Mouse (Mus musculus) megakaryocyte, adult 5-6 weeks (primary cell): ENCODE results near the gene Cep162. TPM values are rescaled to one million over a fixed set of nuclear protein-coding genes. Genes with fewer than 3 reads are reported as not detected.
A peak's percentile ranks its signal among the peaks of the same experiment; 100 is the strongest.

ENCODE experiments used
- ATAC-seq: 2 replicates; pipeline ENCODE4 v1.8.0; 2016; ENCODE audit warnings: mild to moderate bottlenecking, inconsistent platforms; ENCODE audit not compliant: poor library complexity, severe bottlenecking
- total RNA-seq, 2 experiments: library from RNA; stranded (forward) in 1 of 2; stranded (reverse) in 1 of 2; fragments of 153-499, 151-499 nt in 1 of 2; fragments of 221-1000, 200-1000 nt in 1 of 2; gene quantifications; 2 replicates each; pipeline versions ENCODE4 v1.2.3 to v1.2.4; 2015 to 2017

Cep162 gene
- total RNA-seq (2015) (7.0 and 8.8 TPM in 2 replicates), total RNA-seq (2017) (9.3 and 11.5 TPM in 2 replicates)

GRCm38 (mm10) chr9:87254903-87255695, at the start of gene Cep162:
Cep162 (minus strand) TSS chr9:87255536.
- ATAC-seq = peak; percentile 96

DNA sequence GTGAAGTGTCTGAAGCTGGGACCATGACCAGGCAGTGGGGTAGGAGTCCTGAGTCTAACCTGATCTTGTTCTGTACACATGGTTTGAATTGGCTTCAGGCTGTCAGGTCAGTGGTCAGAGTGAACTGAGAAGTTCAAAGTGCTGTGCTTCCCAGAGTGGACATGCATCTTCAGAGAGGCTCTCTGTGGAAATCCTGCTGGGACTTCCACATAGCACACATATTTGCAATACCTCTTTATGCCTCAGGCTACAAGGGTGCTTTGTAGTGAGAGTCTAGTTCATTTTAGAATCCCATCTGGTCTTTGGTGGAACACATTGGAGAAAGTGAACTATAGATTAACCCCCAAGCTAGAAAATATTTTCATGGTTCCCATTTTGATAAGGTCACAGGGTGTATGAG, 47.9 kb upstream of the Cep162 start:
- no peak for ATAC-seq

DNA sequence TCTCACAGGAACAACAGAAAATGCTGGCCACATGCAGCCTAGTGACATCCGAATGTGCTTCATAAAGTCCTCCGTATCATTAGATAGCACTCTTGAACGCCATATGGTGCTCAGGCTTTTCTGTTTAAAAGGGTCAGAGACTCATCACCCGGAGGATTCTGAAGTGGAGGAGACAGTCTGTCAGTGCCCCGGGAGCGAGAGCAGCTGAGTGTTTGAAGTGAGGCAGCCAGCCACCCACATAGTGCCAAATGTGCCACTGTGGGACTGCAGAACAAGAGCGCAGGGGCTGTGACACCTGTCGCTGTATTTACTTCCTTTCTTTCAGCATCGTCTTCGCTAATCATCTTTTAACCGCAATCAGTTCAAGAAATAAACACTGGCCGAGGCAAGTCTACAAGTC, 43.6 kb upstream of the Cep162 start:
- ATAC-seq = no peak

GRCm38 (mm10) chr9:87297522-87297921, 42.2 kb upstream of the Cep162 start:
- no peak for ATAC-seq

DNA sequence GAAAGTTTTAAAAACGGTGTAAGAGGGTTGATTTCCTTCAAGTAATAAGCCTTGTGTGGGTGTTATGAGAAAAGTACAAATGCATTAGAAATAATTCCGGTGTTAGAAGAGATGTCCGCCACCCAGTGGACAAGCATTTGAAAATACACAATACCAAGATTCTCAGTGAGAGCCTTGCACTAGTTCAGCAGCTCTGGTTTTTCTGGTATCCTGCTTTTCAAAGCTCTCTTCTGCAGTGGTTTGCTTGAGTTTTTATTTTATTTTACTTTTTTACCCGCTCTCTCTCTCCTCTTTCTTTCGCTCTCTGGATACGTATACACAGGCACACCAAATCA, 327 bp upstream of the Cep162 start:
- peak; percentile 81 for ATAC-seq

DNA sequence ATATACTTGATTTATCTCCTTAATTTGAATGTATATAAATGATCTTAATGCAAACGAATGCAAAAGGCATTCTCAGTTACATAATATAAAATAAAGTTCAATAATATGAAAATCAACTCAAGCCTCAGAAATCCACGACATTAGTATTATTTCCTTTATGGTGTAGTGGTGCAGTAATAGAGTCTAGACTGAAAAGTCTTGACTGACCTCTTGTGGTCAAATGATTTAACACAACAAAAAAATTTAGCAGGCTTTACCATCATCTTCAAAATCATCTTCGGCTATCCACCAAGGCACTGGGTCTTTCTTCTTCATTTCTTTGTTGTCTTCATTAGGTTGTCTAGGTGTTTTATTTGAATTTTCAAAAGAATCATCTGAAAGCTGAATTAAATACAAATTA, 7.2 kb downstream of the Cep162 start:
- peak; percentile 74 for ATAC-seq

DNA sequence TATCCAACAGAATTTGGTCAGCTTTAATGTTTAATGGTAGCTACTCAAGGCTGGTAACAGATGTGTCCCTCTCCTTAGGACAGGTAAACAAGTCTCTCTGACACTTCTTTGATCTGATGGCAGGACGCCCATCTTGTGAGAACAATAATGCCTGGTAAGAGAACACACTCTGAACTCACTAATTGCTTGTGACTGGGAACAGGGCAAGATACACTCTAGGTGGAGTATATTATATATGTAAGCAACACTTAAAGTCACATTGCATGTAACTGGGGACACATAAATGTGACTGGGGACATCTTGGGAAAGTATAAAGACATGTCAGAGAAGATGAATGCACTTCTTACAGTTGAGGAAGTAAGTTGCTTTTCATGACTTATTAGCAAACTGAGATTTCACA, 7.7 kb downstream of the Cep162 start:
- ATAC-seq = no peak

GRCm38 (mm10) chr9:87213204-87213603, 42.1 kb downstream of the Cep162 start:
- ATAC-seq = no peak

- no peak for ATAC-seq
These were observed 44.5 kb downstream of the Cep162 start for GRCm38 (mm10) chr9:87210830-87211339.

GRCm38 (mm10) chr9:87202431-87202830, 52.9 kb downstream of the Cep162 start:
- ATAC-seq = no peak

DNA sequence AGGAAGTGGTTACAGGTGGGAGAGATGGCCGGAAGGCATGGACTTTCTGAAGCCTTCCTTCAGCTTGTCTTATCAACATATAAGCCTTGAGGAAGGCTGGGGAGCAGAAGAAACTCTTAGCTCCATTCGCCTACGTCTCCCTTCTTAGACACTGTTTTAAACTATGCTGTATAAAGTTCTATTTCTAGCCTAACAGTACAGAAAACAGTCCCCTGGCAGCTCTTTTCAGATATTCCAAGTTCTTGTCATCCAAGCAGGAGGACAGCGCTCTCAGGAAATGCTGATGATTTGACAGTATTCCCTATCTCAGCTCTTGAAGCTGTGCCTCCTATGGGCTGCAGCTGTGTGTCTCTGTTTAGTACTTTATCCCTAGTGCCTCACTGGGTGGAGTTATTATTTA, 54.4 kb downstream of the Cep162 start:
- ATAC-seq = no peak

DNA sequence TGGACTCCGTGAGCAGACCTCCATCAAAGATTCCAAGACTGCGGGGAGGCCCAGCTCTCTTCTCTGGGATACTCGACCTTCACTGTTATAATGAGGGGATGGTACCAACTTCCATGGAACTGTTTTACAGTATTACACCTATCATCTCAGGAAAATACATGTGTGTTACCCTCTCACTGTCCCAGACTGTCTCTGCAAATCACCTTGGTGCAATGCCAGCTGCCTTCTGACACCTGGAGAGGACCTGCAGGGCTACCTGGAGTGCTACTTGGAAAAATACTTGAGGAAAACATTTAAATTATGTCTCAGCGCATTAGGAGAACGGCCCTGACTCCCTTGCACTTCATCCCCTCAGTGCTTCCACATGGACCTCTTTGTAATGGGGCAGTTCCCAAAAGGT, 54.9 kb downstream of the Cep162 start:
- ATAC-seq = no peak

DNA sequence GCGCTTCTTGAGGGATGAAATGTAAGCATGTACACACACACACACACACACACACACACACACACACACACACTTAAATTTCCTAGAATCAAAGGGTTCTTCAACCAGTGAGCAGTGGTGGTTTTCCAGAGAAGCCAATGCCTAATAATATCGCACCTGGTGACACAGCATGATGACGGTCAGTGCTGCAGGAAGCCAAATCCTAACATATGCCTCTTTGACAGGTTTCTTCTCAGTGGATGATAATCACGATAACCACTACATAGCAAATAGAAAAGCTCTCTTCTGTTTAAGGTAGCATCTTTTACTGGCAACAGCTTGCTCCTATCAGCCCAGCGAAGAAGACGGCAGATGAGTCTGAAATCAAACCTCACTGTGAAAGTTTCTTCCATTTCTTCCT, 57.3 kb downstream of the Cep162 start:
- no peak for ATAC-seq

DNA sequence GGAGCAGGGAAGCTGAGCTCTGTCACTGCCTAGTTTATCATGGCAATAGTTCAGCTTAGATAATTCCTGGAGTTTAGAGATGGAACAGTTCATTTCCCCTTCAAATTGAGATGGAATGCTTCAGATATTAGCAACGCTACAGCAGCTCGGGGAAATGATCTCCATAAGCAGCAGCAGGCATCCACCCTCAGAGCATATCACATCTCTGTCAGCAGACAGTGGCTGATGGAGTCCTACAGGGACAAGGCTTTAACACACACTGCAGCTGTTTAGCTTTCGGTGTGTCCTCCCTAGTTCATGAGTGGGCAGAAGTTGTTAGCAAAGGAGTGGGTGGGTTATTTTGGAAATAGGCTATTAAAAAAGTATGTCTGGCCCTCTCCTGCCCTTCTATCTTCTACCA, 58.1 kb downstream of the Cep162 start:
- no peak for ATAC-seq

DNA sequence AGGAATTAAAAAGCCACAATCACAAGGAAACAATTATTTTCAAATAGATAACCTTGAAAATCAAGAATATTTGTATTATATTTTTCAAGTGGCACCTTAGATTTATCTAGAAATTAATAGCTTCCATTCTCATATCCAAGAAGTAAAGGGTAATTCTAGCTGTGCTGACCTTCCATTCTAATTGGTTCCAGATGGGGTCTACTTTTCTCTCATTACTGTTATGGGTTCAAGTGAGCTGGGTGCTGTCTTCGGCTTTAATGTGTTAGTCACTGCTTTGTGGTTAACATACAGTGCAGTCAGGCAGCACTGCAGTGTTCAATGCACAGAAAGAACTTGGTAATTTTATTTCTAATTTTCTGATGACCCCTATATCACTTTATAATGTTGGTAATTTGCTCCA, 61.6 kb downstream of the Cep162 start:
- no peak for ATAC-seq

GRCm38 (mm10) chr9:87187336-87187735, 68.0 kb downstream of the Cep162 start:
- no peak for ATAC-seq

- ATAC-seq = no peak
These were observed 73.1 kb downstream of the Cep162 start for GRCm38 (mm10) chr9:87182231-87182630.

DNA sequence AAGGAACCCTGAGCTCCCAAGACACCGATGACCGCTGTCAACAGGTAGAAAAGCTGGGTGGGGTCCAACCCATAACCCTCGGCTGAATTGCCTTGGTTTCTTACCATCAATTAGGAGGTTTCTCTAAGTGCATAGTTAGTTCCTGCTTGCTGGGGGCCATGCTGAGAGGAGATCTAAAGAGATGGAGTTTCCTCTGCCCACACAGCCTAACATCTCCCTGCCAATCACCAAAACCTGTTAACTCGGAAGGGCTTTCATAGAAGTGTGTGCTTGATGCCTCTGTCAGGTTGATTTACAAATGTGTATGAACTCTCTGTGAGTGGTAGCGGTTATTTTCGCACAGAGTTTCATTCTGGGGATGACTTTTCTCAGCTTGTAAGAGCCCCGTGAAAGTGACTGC, 76.8 kb downstream of the Cep162 start:
- no peak for ATAC-seq

GRCm38 (mm10) chr9:87171517-87171916, 83.8 kb downstream of the Cep162 start:
- ATAC-seq = peak; percentile 72

DNA sequence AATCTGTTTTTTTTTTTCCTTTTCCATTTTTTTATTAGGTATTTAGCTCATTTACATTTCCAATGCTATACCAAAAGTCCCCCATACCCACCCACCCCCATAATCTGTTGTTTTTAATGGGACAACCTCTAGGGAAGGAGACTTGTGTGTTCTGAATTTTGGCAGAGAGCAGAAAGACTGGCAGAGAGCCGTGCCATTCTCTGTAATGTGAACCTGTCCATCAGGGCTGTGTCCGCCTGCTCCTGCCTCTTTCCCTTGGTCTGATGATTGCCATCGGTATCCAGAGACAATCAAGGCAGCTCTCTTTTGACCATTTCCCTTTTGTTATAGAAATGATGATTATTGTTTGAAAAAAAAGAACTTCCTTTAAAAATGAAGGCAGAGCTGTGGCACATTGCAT, 84.4 kb downstream of the Cep162 start:
- no peak for ATAC-seq

GRCm38 (mm10) chr9:87169144-87169543, 86.2 kb downstream of the Cep162 start:
- no peak for ATAC-seq

GRCm38 (mm10) chr9:87168051-87168450, 87.3 kb downstream of the Cep162 start:
- no peak for ATAC-seq
